Mouse (Mus musculus) ES-E14 (cell line): ENCODE data around the gene Hsd3b4. TPM values are rescaled to one million over a fixed set of nuclear protein-coding genes. Genes with fewer than 3 reads are reported as not detected.
"Not testable (repeated sequence)": the region's sequence is repeated elsewhere in the genome, so short reads cannot be mapped to it uniquely, and the experiment has no call there.

ENCODE experiments used
- DNase-seq: peaks from one replicate; pipeline ENCODE4 v3.0.0-alpha.2; 2013; ENCODE audit warnings: low read depth, low spot score
- H3K27ac ChIP-seq: 2 replicates; pipeline ENCODE4 v1.5.1; 2012; ENCODE audit warnings: low read depth, mild to moderate bottlenecking, low read length, moderate library complexity, mixed read lengths; ENCODE audit not compliant: poor library complexity, insufficient read depth, severe bottlenecking
- H3K36me3 ChIP-seq: 2 replicates; pipeline ENCODE4 v1.6.1; 2012; ENCODE audit warnings: mild to moderate bottlenecking, low read length, moderate library complexity, mixed read lengths; ENCODE audit not compliant: control insufficient read depth, poor library complexity, insufficient read depth, severe bottlenecking
- H3K4me1 ChIP-seq, 2 experiments: fragments of 150-350 bp in 1 of 2; sonication (generic) in 1 of 2; 2 replicates each; pipeline ENCODE4 v1.6.1; 2012; ENCODE audit warnings: low read length in 2 of 2, mild to moderate bottlenecking in 1 of 2, mixed read lengths in 1 of 2; ENCODE audit not compliant: control insufficient read depth in 2 of 2, insufficient read depth in 2 of 2, poor library complexity in 1 of 2
- H3K4me3 ChIP-seq, 2 experiments: fragments of 150-350 bp in 1 of 2; sonication (generic) in 1 of 2; 2 replicates each; pipeline ENCODE4 v1.5.1; 2012; ENCODE audit warnings: low read length in 2 of 2, low read depth in 1 of 2, mild to moderate bottlenecking in 1 of 2, mixed read lengths in 1 of 2; ENCODE audit not compliant: insufficient read depth in 1 of 2, poor library complexity in 1 of 2, severe bottlenecking in 1 of 2
- H3K9ac ChIP-seq: 2 replicates; pipeline ENCODE4 v1.6.1; 2012; ENCODE audit warnings: low read depth, mild to moderate bottlenecking, low read length, mixed read lengths; ENCODE audit not compliant: poor library complexity, insufficient read depth, severe bottlenecking
- H3K9me3 ChIP-seq: fragments of 150-350 bp; sonication (generic); 2 replicates; pipeline ENCODE4 v1.6.1; 2012; ENCODE audit warnings: low read depth, mild to moderate bottlenecking, low read length; ENCODE audit not compliant: control insufficient read depth, insufficient read depth
- in situ Hi-C, 2 experiments: fragments of 600-800 bp; cut with MboI; formaldehyde crosslinking; loops; one replicate each; pipeline ENCODE4 v1.15.1; 2025; ENCODE audit warnings: low sequenced_read_pairs in 2 of 2, inconsistent platforms in 1 of 2; ENCODE audit not compliant: unreplicated experiment in 2 of 2
- total RNA-seq: library from RNA; depleted of rRNA; stranded (reverse); fragments of 300-350 nt; gene quantifications from 2 replicates; pipeline ENCODE4 v1.2.3, GENCODE M21; 2012; rRNA removed

Gene Hsd3b4
- total RNA-seq, result not detected in 2 replicates

DNA sequence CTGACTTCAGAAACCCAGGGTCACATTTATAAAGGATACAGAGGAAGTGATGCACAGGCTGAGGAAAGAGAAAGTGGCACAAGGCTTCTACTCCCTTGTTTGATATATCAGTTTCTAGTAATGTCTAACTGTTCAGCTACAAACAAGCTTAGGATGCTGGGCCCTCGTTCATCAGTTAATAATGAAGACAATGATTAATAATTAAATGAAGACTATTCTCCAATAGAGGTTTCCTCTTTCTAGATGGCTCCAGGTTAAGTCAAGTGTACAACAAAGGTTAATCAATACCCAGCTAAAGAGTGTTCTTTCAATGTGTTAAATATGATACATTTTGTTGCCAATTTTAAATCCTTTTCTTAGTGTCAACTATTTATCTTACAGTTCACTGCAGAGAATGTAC, at the start of gene Hsd3b4:
Gene Hsd3b4 (minus strand): TSS at position 101 of the 400 bp plus-strand sequence.
- in situ Hi-C loops, H3K9ac ChIP-seq, H3K4me3 ChIP-seq, H3K36me3 ChIP-seq, DNase-seq, H3K27ac ChIP-seq, H3K4me1 ChIP-seq, H3K9me3 ChIP-seq: not testable (repeated sequence)

- H3K4me3 ChIP-seq, in situ Hi-C loops, H3K9me3 ChIP-seq, H3K36me3 ChIP-seq, H3K9ac ChIP-seq, H3K27ac ChIP-seq, DNase-seq, H3K4me1 ChIP-seq: not testable (repeated sequence)
Observed at GRCm38 (mm10) chr3:98550832-98551231, 40.5 kb upstream of the Hsd3b4 start.

GRCm38 (mm10) chr3:98550215-98550614, 39.9 kb upstream of the Hsd3b4 start:
- DNase-seq, H3K27ac ChIP-seq, in situ Hi-C loops, H3K4me3 ChIP-seq, H3K9ac ChIP-seq, H3K9me3 ChIP-seq, H3K4me1 ChIP-seq, H3K36me3 ChIP-seq: not testable (repeated sequence)

GRCm38 (mm10) chr3:98548495-98548894, 38.2 kb upstream of the Hsd3b4 start:
- DNase-seq, H3K4me1 ChIP-seq, H3K27ac ChIP-seq, H3K9ac ChIP-seq, H3K36me3 ChIP-seq, H3K9me3 ChIP-seq, in situ Hi-C loops, H3K4me3 ChIP-seq: not testable (repeated sequence)

GRCm38 (mm10) chr3:98547641-98548040, 37.3 kb upstream of the Hsd3b4 start:
- H3K36me3 ChIP-seq, H3K9me3 ChIP-seq, DNase-seq, in situ Hi-C loops, H3K9ac ChIP-seq, H3K4me1 ChIP-seq, H3K27ac ChIP-seq, H3K4me3 ChIP-seq: not testable (repeated sequence)

GRCm38 (mm10) chr3:98524978-98525377, 14.7 kb upstream of the Hsd3b4 start:
- in situ Hi-C loops, H3K36me3 ChIP-seq, H3K4me3 ChIP-seq, H3K9ac ChIP-seq, DNase-seq, H3K4me1 ChIP-seq, H3K27ac ChIP-seq, H3K9me3 ChIP-seq: not testable (repeated sequence)

- H3K36me3 ChIP-seq, H3K4me3 ChIP-seq, H3K27ac ChIP-seq, H3K9me3 ChIP-seq, DNase-seq, H3K9ac ChIP-seq, in situ Hi-C loops, H3K4me1 ChIP-seq: not testable (repeated sequence)
Observed at GRCm38 (mm10) chr3:98524552-98524951, 14.2 kb upstream of the Hsd3b4 start.

GRCm38 (mm10) chr3:98522779-98523178, 12.5 kb upstream of the Hsd3b4 start:
- H3K4me3 ChIP-seq, H3K4me1 ChIP-seq, H3K36me3 ChIP-seq, DNase-seq, H3K9ac ChIP-seq, in situ Hi-C loops, H3K9me3 ChIP-seq, H3K27ac ChIP-seq: not testable (repeated sequence)

DNA sequence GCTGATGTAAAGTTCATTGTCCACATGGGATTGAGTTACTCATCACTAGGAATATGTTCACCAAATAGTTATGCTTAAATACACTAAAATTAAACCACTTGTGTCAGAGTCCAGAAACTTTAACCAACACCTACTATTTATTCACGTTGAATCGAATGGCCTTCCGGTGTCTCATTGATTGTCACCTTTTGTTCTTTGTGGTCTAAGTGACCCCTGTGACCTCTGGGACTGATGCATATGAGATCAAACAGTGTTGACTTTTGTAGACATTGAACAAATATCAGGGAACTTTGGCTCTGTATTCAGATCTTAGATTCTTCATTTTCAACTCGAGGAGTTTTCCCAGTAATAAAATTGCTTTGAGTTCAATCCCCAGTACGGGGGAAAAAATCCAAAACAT, 3.1 kb downstream of the Hsd3b4 start:
- in situ Hi-C loops, DNase-seq, H3K27ac ChIP-seq, H3K9ac ChIP-seq, H3K36me3 ChIP-seq, H3K4me3 ChIP-seq, H3K9me3 ChIP-seq, H3K4me1 ChIP-seq: not testable (repeated sequence)
